Mouse (Mus musculus): ENCODE measurements around the gene Rassf10.

DNA sequence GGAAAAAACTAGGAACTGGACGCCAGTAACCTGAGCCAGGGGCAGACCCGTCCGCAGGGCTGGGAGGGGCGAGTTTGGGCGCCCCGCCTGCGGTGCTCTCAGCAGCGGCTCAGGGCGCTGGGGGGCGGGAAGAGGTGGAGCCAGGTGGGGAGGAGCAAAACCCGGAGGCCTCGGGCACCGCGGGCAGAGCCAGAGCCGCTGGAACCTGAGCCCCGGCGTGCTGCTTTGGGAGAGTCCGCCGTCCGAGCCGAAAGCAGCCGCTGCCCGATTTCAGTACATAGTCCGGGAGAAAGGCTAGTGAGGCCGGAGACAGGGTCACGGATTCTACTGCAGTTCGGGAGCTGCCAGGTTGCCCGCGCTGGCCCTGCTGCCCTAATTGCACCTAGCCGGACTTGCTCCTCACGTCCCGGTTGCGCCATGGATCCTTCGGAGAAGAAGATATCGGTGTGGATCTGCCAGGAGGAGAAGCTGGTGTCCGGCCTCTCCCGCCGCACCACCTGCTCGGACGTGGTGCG lies at the start of gene Rassf10:
- TF ChIP-seq POLR2A (IDR thresholded peaks at IDR 0.05; ENCODE audit: control insufficient read depth, low read depth, low read length) (no peak), CTCF (IDR thresholded peaks at IDR 0.05; ENCODE audit: control insufficient read depth, insufficient read depth, insufficient replicate concordance, low read depth, low read length) (no peak)

Data from testis, adult 2 months (tissue).